Mouse (Mus musculus): Measurements from ENCODE around the gene Serpinb9. TPM values are rescaled to one million over a fixed set of nuclear protein-coding genes. Genes with fewer than 3 reads are reported as not detected.

Serpinb9 gene
- polyA plus RNA-seq, 1 experiment from 2014 or later, result 1.5 TPM

GRCm38 (mm10) chr13:33047234-33047633 is 44.2 kb downstream of the Serpinb9 start:
- Histone ChIP-seq H3K36me3 (no peaks in the 10 kb centered on the region), H3K9ac (replicated peaks) (no peak overlapping the region), H3K4me1 (no peaks in the 10 kb centered on the region), H3K4me2 (replicated peaks) (no peak overlapping the region), H3K4me3 (no peak overlapping the region), H3K27ac (replicated peaks) (no peak overlapping the region), H3K27me3 (no peaks in the 10 kb centered on the region), H3K9me3 (no peaks in the 10 kb centered on the region)
- ATAC-seq (replicated peaks), result no peak
- 94% methylated on average over 2 of the region's 2 CpGs for WGBS

DNA sequence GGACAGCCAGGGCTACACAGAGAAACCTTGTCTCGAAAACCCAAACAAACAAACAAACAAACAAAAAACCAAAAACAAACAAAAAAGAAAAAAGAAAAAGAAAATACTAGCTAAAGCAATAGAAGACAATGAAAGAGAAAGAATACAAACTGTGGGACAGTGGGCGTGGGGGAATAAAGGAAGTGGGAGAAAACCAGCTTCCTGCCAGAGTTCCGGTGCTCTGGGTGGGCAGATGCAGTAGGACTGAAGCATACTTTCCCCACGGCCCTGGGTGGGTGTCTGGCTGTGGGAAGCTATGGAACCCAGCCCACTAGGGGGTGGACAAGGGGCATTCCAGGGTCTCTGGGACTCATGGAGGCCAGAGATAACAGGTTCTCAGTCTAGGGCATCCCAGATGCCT is 45.1 kb downstream of the Serpinb9 start:
- ATAC-seq (replicated peaks), result no peak
- H3K27me3 ChIP-seq, result no peaks in the 10 kb centered on the region
- no peaks in the 10 kb centered on the region for H3K4me1 ChIP-seq
- no peak overlapping the region for H3K27ac ChIP-seq (replicated peaks)
- no peak overlapping the region for H3K4me2 ChIP-seq (replicated peaks)
- no peaks in the 10 kb centered on the region for H3K9me3 ChIP-seq
- no peak overlapping the region for H3K9ac ChIP-seq (replicated peaks)
- no peaks in the 10 kb centered on the region for H3K36me3 ChIP-seq
- no peak overlapping the region for H3K4me3 ChIP-seq
- WGBS, result 79% methylated on average over 4 of the region's 4 CpGs

GRCm38 (mm10) chr13:33051697-33052096 is 48.6 kb downstream of the Serpinb9 start:
- Histone ChIP-seq H3K4me3 (no peak overlapping the region), H3K27me3 (no peaks in the 10 kb centered on the region), H3K9ac (replicated peaks) (no peak overlapping the region), H3K36me3 (no peaks in the 10 kb centered on the region), H3K4me2 (replicated peaks) (no peak overlapping the region), H3K9me3 (0 out of 2 replicates have a peak, but pooled peaks cover 5% of the 10 kb centered on the region), H3K4me1 (no peaks in the 10 kb centered on the region), H3K27ac (replicated peaks) (no peak overlapping the region)
- 73% methylated on average over 3 of the region's 3 CpGs for WGBS
- no peak for ATAC-seq (replicated peaks)

GRCm38 (mm10) chr13:33063048-33063447 is 60.0 kb downstream of the Serpinb9 start:
- WGBS, result 67% methylated on average over 1 of the region's 1 CpGs
- Histone ChIP-seq H3K36me3 (no peaks in the 10 kb centered on the region), H3K4me2 (replicated peaks) (no peak overlapping the region), H3K27me3 (no peaks in the 10 kb centered on the region), H3K4me3 (no peak overlapping the region), H3K4me1 (no peaks in the 10 kb centered on the region), H3K27ac (replicated peaks) (no peak overlapping the region), H3K9ac (replicated peaks) (no peak overlapping the region), H3K9me3 (no peaks in the 10 kb centered on the region)
- no peak for ATAC-seq (replicated peaks)

Other genes starting within 250 kb of the Serpinb9 start
- gene Mylk4, start 219.3 kb upstream of the Serpinb9 start, polyA plus RNA-seq (2015; fragmentation: Nextera tagmentation; extraction: Ambion mirVana), result 0.06 TPM in 1 of 2 replicates, not detected in the other
- gene Wrnip1, start 201.2 kb upstream of the Serpinb9 start, polyA plus RNA-seq (2015; fragmentation: Nextera tagmentation; extraction: Ambion mirVana), result 37.6 and 39.3 TPM in 2 replicates
- not detected in 2 replicates for gene D930007J09Rik, start 200.4 kb upstream of the Serpinb9 start, polyA plus RNA-seq (2015; fragmentation: Nextera tagmentation; extraction: Ambion mirVana)
- gene Serpinb1a, start 152.1 kb upstream of the Serpinb9 start, polyA plus RNA-seq (2015; fragmentation: Nextera tagmentation; extraction: Ambion mirVana), result 0.67 and 1.6 TPM in 2 replicates
- gene Serpinb1c, start 105.0 kb upstream of the Serpinb9 start, polyA plus RNA-seq (2015; fragmentation: Nextera tagmentation; extraction: Ambion mirVana), result not detected in 2 replicates
- gene Serpinb6b, start 38.0 kb upstream of the Serpinb9 start, polyA plus RNA-seq (2015; fragmentation: Nextera tagmentation; extraction: Ambion mirVana), result 1.1 and 1.6 TPM in 2 replicates
- 0.28 and 0.34 TPM in 2 replicates for gene Serpinb9b, start 24.2 kb downstream of the Serpinb9 start, polyA plus RNA-seq (2015; fragmentation: Nextera tagmentation; extraction: Ambion mirVana)
- gene Serpinb1b, start 75.3 kb downstream of the Serpinb9 start, polyA plus RNA-seq (2015; fragmentation: Nextera tagmentation; extraction: Ambion mirVana), result 3.1 and 4.9 TPM in 2 replicates
- gene Serpinb9c, start 156.5 kb downstream of the Serpinb9 start, polyA plus RNA-seq (2015; fragmentation: Nextera tagmentation; extraction: Ambion mirVana), result not detected in 2 replicates
- gene Serpinb9d, start 189.7 kb downstream of the Serpinb9 start, polyA plus RNA-seq (2015; fragmentation: Nextera tagmentation; extraction: Ambion mirVana), result not detected in 2 replicates
- gene Serpinb9e, start 246.4 kb downstream of the Serpinb9 start, polyA plus RNA-seq (2015; fragmentation: Nextera tagmentation; extraction: Ambion mirVana), result not detected in 2 replicates

Measured in forebrain, embryonic 15.5 days (tissue).